Mouse (Mus musculus) olfactory bulb, adult 2 months (tissue): Measurements from ENCODE around the gene Lrrc8e. TPM values are rescaled to one million over a fixed set of nuclear protein-coding genes. Genes with fewer than 3 reads are reported as not detected.
A peak's percentile ranks its signal among the peaks of the same experiment; 100 is the strongest.

Experiments
- H3K27ac ChIP-seq: fragments of 200-500 bp; 2 replicates; pipeline ENCODE4 v1.5.1; 2012; ENCODE audit warnings: low read depth, low read length; ENCODE audit not compliant: insufficient read depth
- H3K4me1 ChIP-seq: fragments of 200-500 bp; 2 replicates; pipeline ENCODE4 v1.6.1; 2012; ENCODE audit warnings: low read length; ENCODE audit not compliant: control insufficient read depth, insufficient read depth
- H3K4me3 ChIP-seq: fragments of 200-500 bp; 2 replicates; pipeline ENCODE4 v1.5.1; 2012; ENCODE audit warnings: mild to moderate bottlenecking, low read depth, low read length, moderate library complexity; ENCODE audit not compliant: insufficient read depth
- CTCF ChIP-seq: fragments of 200-500 bp; IDR thresholded peaks from 2 replicates; pipeline ENCODE4 v1.5.1; 2012; ENCODE audit warnings: low read depth, mild to moderate bottlenecking, low read length, moderate library complexity; ENCODE audit not compliant: insufficient read depth
- POLR2A ChIP-seq: fragments of 200-500 bp; IDR thresholded peaks from 2 replicates; pipeline ENCODE4 v1.6.1; 2012; ENCODE audit warnings: mild to moderate bottlenecking, low read depth, low read length, moderate library complexity; ENCODE audit not compliant: insufficient read depth
- WGBS: fragments of 180-500 bp; shearing (Covaris S2); methylation state at CpG from one replicate; pipeline ENCODE4 v1.1.7; 2018; 5-methylcytosine and 5-hydroxymethylcytosine counted together
- polyA plus RNA-seq: library from polyadenylated mRNA; stranded (reverse); fragments of >200 nt; gene quantifications from 2 replicates; pipeline ENCODE4 v1.2.4, GENCODE M21; 2012; ENCODE audit warnings: low replicate concordance; ENCODE audit not compliant: missing spikeins, insufficient read depth, insufficient read length

Lrrc8e gene
- polyA plus RNA-seq, 1 experiment, result not detected

DNA sequence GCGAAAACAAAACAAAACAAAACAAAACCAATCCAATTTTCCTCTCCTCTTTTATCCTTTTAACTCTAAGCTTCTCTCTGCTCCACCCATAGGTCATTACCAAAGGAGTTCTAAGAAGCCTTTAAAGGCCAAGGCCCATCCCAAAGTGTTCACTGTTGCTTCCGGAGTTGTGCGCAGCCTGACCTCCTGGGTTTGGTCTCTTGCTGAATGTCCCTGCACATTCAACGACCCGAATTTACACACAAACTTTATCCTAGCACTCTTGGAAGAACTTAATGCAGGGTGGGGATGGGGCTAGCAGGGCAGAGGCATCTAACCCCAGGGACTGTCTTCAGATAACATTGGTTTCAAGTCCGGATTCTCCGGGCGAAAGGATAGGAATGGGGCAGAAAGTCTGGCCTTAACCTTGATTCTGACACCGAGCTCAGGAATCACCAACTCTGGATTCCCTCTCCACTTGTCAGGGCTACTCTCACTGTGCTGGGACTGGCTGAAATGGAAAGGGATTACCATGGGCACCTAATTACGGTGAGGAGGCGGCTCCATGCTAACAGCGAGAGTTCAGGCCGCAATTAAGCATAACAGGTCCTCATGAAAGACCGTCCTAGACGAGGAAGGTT, 11.3 kb downstream of the Lrrc8e start:
- Histone ChIP-seq H3K27ac (peak overlapping the region; percentile 97), H3K4me3 (peak overlapping the region; percentile 74), H3K4me1 (peaks cover 16% of the 10 kb centered on the region)
- TF ChIP-seq POLR2A, result no peak
- no peak for TF ChIP-seq CTCF
- WGBS, result 17% methylated on average over 15 of the region's 15 CpGs

DNA sequence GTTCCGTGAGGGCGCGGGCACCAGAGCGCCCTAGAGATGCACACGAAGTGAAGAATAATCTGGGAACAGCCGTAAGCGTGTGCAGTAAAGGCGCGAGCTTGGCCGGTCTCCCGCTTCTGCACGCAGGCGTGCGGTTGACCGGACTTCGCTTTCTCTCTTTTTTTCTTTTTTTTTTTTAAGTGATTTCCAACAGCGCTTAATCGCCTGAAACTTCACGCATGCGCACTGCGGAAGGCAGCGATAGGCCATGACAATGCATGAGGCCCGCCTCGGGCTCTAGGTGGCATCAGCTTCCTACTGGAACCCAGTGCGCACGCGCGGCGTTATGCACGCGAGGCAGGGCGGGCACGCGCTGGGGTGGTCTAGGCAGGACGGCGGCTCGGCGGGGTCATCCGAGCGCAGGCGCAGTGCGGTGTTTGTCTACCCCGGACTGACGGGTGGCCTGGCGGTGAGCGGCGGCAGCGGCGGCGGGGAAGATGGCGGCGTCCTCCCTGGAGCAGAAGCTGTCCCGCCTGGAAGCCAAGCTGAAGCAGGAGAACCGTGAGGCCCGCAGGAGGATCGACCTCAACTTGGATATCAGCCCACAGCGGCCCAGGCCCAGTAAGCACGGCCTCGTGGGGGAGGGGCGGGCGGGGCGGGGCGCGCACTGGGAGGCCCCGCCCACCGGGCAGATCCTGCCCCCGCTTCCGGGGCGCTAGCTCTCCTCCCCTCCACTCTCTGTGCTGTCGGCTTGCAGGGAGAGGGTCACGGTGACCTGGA, 12.0 kb downstream of the Lrrc8e start, which contains the start of the genes Map2k7 and Gm49320:
Map2k7 (plus strand) TSS at position 307 of the 759 bp plus-strand sequence.
Gm49320 (plus strand) TSS at position 432 of the 759 bp plus-strand sequence.
- TF ChIP-seq POLR2A (peak; percentile 52; the same call in 1 of the 2 replicates), CTCF (peak; percentile 61)
- under 1% methylated on average over 71 of the region's 71 CpGs for WGBS
- Histone ChIP-seq H3K4me1 (peaks cover 16% of the 10 kb centered on the region), H3K4me3 (peak within 1 kb of the TSS; percentile 85), H3K27ac (peak within 1 kb of the TSS; percentile 97)

DNA sequence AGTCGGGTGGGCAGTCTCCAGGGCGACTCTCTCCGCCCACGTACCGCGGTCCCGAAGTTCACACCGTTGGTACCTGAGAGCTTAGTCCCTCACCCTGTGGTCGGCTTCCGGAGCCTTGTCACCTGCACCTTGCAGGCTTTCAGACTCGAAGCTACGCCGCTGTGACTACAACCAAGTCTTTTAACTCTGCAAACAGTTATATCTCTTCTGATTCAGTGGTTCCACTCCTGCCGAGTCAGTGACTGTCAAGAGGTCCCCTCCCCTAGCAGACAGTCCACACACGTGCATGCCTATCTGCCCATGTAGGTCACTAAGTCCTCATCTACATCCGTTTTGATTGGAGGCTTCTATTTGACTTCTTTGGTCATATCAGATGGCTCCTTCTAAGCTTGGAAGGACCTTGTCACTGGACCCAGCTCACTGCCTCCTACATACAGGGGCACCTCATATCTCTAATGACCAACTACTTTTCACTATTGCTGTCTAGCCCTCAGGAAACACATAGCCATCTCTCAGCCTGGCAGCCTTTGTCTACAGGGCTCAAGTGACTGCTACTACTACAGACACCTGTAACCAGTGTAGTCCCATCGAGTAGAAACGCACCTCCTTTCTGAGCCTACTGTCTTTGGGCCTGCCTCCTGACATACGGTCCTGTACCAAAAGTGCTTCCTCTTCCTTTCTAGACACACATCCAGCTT, 12.7 kb downstream of the Lrrc8e start:
- Histone ChIP-seq H3K4me3 (peak overlapping the region; percentile 85), H3K4me1 (peaks cover 16% of the 10 kb centered on the region), H3K27ac (peak overlapping the region; percentile 41)
- 10% methylated on average over 19 of the region's 19 CpGs for WGBS
- TF ChIP-seq POLR2A (no peak), CTCF (no peak)

DNA sequence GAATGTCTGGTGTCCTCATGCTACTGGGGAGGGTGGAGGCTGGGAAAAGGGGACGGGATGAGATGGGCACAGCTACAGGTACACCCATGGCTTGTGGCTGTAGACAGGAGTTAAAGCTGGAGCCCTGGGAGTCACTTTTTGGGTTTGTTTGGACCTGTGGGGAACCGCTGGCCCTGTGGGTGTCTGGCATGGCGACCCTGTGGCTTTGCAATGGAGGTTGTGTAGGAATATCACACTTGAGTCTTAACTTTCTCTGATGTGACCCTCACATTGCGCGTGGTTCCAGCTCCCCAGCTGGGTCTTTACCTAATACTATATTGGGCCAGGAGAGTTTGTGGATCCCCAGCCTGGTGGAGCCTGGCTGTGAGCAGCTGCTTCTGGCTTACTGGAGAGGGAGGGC, 18.4 kb downstream of the Lrrc8e start:
- no peak for TF ChIP-seq CTCF
- no peak for TF ChIP-seq POLR2A
- 92% methylated on average over 5 of the region's 5 CpGs for WGBS
- no peak overlapping the region for H3K4me3 ChIP-seq
- H3K27ac ChIP-seq, result no peak overlapping the region
- H3K4me1 ChIP-seq, result peaks cover 10% of the 10 kb centered on the region

DNA sequence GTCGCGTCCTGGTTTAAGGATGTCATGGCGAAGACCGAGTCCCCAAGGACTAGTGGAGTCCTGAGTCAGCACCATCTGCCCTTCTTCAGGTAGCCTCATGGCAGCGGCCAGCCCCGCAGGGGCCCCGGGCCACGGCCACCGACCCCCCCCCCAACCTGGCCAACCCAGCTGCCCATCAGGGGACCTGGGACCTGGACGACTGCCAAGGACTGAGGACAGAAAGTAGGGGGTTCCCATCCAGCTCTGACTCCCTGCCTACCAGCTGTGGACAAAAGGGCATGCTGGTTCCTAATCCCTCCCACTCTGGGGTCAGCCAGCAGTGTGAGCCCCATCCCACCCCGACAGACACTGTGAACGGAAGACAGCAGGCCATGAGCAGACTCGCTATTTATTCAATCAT, 19.1 kb downstream of the Lrrc8e start:
- Histone ChIP-seq H3K4me1 (peaks cover 11% of the 10 kb centered on the region), H3K4me3 (no peak overlapping the region), H3K27ac (no peak overlapping the region)
- WGBS, result 64% methylated on average over 13 of the region's 13 CpGs
- no peak for TF ChIP-seq CTCF
- no peak for TF ChIP-seq POLR2A

DNA sequence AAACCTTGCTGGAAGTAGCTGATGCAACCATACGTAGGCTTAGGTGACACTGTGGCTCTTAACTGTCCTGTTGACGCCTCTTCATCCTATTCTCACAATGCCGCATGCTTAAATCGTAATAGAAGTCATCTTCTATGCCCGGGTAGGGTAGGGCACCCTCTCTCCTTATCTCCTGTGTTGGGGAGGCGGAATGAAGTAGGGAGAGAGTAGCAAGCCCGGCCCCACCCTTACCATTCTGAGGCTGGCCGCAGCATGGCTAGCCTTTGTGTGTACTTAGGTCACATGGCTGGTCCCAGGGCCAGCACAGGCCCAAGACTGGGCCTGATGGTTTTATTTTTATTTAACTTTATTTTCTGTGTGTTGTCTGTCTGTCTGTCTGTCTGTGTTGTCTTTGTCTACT, 20.6 kb downstream of the Lrrc8e start:
- WGBS, result 86% methylated on average over 8 of the region's 8 CpGs
- no peak overlapping the region for H3K4me3 ChIP-seq
- H3K27ac ChIP-seq, result no peak overlapping the region

DNA sequence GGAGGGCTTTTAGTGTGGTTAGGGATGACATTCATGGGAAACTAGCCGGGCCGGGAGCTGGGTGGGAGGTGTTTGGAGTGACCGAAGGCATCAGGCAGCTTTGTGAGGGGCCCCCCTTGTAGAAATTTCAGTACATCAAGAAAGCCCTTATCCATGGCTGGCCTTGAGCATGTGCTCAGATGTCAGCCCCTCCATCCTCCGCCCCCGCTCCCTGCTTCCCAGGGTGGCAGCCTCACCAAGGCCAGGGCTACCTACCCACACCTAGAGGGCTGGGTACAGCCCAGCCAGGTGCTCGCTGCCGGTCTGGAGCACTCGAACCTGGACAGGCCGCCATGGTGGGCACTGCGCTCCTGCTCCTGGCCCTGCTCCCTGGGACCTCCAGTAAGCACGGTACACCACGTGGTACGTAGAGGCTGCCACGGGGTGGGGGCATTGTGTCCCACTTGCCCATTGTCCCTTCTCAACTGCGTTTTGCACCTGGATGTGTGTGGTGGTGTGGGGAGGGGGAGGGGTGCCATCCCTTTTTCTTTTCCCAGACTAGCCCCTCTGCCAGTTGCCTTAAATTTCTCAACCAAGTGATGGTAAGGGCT, 21.4 kb downstream of the Lrrc8e start, which contains the start of gene Tgfbr3l:
Tgfbr3l (plus strand) TSS at position 264 of the 590 bp plus-strand sequence.
- H3K4me3 ChIP-seq, result no peak within 1 kb of the TSS
- WGBS, result 76% methylated on average over 15 of the region's 15 CpGs
- H3K27ac ChIP-seq, result no peak within 1 kb of the TSS
- peaks cover 9% of the 10 kb centered on the region for H3K4me1 ChIP-seq
- TF ChIP-seq CTCF, result no peak
- no peak for TF ChIP-seq POLR2A

More for the DNA sequence above, 20.6 kb downstream of the Lrrc8e start:
- peaks cover 9% of the 10 kb centered on the region for H3K4me1 ChIP-seq
- TF ChIP-seq POLR2A (no peak), CTCF (no peak)

DNA sequence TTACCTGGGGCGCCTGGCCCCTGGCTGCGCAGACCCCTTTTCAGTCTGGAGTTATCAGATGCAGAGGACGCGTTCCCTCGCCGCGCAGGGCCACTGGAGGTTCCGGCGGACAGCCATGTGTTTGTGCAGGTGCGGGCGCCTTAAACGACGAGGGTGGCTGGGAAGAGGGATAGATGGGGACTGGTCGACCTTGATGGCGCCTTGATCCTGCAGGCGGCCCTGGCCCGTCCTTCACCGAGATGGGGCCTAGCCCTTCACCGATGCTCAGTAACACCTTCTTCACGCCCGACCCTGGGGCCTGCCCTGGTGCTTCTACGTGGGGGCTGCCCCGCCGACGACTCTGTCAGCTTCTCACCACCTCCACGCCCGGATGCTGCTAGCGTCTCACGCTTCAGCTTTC, 22.6 kb downstream of the Lrrc8e start:
- no peak overlapping the region for H3K4me3 ChIP-seq
- no peak for TF ChIP-seq CTCF
- TF ChIP-seq POLR2A, result no peak
- whole genome bisulfite sequencing, result 37% methylated on average over 29 of the region's 29 CpGs
- no peak overlapping the region for H3K27ac ChIP-seq
- H3K4me1 ChIP-seq, result peaks cover 16% of the 10 kb centered on the region
